Mouse (Mus musculus) cerebellum, adult 2 months (tissue): ENCODE measurements around the gene Pgam5. TPM values are rescaled to one million over a fixed set of nuclear protein-coding genes. Genes with fewer than 3 reads are reported as not detected.

Experiments
- DNase-seq, 2 experiments: peaks; one replicate each; pipeline ENCODE4 v3.0.0; 2021
- H3K27ac ChIP-seq: fragments of 200-500 bp; 2 replicates; pipeline ENCODE4 v1.5.1; 2012; ENCODE audit warnings: low read length, control low read depth, inconsistent platforms; ENCODE audit not compliant: insufficient read depth
- H3K27me3 ChIP-seq: fragments of 200-500 bp; 2 replicates; pipeline ENCODE4 v1.6.1; 2012; ENCODE audit warnings: inconsistent platforms, mild to moderate bottlenecking, low read length, moderate library complexity; ENCODE audit not compliant: control insufficient read depth, insufficient read depth
- H3K4me1 ChIP-seq: fragments of 200-500 bp; 2 replicates; pipeline ENCODE4 v1.6.1; 2011; ENCODE audit warnings: low read length; ENCODE audit not compliant: control insufficient read depth, insufficient read depth
- H3K4me3 ChIP-seq: fragments of 200-500 bp; replicated peaks from 2 replicates; pipeline ENCODE3; 2011; ENCODE audit warnings: mild to moderate bottlenecking, low read depth, low read length, control low read depth; ENCODE audit not compliant: insufficient read depth
- CTCF ChIP-seq: fragments of 200-500 bp; IDR thresholded peaks from 2 replicates; pipeline ENCODE4 v1.5.1; 2011; ENCODE audit warnings: low read depth, mild to moderate bottlenecking, control low read depth, low read length, moderate library complexity, borderline replicate concordance; ENCODE audit not compliant: insufficient read depth
- POLR2A ChIP-seq: fragments of 200-500 bp; IDR thresholded peaks from 2 replicates; pipeline ENCODE4 v1.6.1; 2011; ENCODE audit warnings: low read length, control low read depth, borderline replicate concordance; ENCODE audit not compliant: insufficient read depth
- WGBS: fragments of 180-500 bp; shearing (Covaris S2); methylation state at CpG from one replicate; pipeline ENCODE4 v1.1.7; 2018; 5-methylcytosine and 5-hydroxymethylcytosine counted together
- polyA plus RNA-seq: library from polyadenylated mRNA; depleted of rRNA; stranded (reverse); fragments of >200 nt; gene quantifications from 2 replicates; pipeline ENCODE4 v1.2.3, GENCODE M21; 2012

Pgam5 gene
- polyA plus RNA-seq, 1 experiment: 39.7 TPM

GRCm38 (mm10) chr5:110274147-110274546 is 4.4 kb upstream of the Pgam5 start:
- Histone ChIP-seq H3K4me1 (no peaks in the 10 kb centered on the region), H3K27ac (no peak overlapping the region), H3K27me3 (no peaks in the 10 kb centered on the region), H3K4me3 (no peak overlapping the region)
- DNase-seq: no peak
- TF ChIP-seq CTCF (no peak), POLR2A (no peak)
- WGBS: 78% methylated on average over 4 of the region's 4 CpGs

GRCm38 (mm10) chr5:110270242-110270641 is 529 bp upstream of the Pgam5 start:
- 92% methylated on average over 6 of the region's 6 CpGs for WGBS
- DNase-seq: peak in 1 of 2 experiments; percentile 19
- Histone ChIP-seq H3K27ac (no peak overlapping the region), H3K4me3 (no peak overlapping the region), H3K27me3 (no peaks in the 10 kb centered on the region), H3K4me1 (peaks cover 7% of the 10 kb centered on the region; the same call in 1 of the 2 replicates)
- TF ChIP-seq CTCF (no peak), POLR2A (no peak)

- WGBS: 94% methylated on average over 4 of the region's 4 CpGs
- DNase-seq: no peak
- Histone ChIP-seq H3K27ac (no peak overlapping the region), H3K4me1 (peaks cover 7% of the 10 kb centered on the region; the same call in 1 of the 2 replicates), H3K4me3 (no peak overlapping the region), H3K27me3 (no peaks in the 10 kb centered on the region)
- no peak for TF ChIP-seq POLR2A
- no peak for TF ChIP-seq CTCF
These were observed 2.8 kb downstream of the Pgam5 start for GRCm38 (mm10) chr5:110266941-110267340.

- H3K4me1 ChIP-seq: no peaks in the 10 kb centered on the region
- WGBS: 87% methylated on average over 2 of the region's 2 CpGs
- no peak overlapping the region for H3K27ac ChIP-seq
- no peaks in the 10 kb centered on the region for H3K27me3 ChIP-seq
- no peak for DNase-seq
- H3K4me3 ChIP-seq: no peak overlapping the region
- TF ChIP-seq CTCF (no peak), POLR2A (no peak)
These were observed 25.6 kb downstream of the Pgam5 start for GRCm38 (mm10) chr5:110244091-110244490.

- Histone ChIP-seq H3K27me3 (no peaks in the 10 kb centered on the region), H3K4me3 (peak overlapping the region; percentile 27), H3K27ac (no peak overlapping the region), H3K4me1 (peaks cover 10% of the 10 kb centered on the region)
- TF ChIP-seq POLR2A (no peak), CTCF (no peak)
- no peak for DNase-seq
- 85% methylated on average over 6 of the region's 6 CpGs for WGBS
These were observed 37.4 kb downstream of the Pgam5 start for GRCm38 (mm10) chr5:110232346-110232745.

GRCm38 (mm10) chr5:110231638-110232037 is 38.1 kb downstream of the Pgam5 start:
- Histone ChIP-seq H3K4me1 (peaks cover 10% of the 10 kb centered on the region), H3K27me3 (no peaks in the 10 kb centered on the region), H3K4me3 (peak overlapping the region; percentile 93), H3K27ac (no peak overlapping the region)
- 36% methylated on average over 13 of the region's 13 CpGs for WGBS
- TF ChIP-seq CTCF (no peak), POLR2A (no peak)
- no peak for DNase-seq

- WGBS: under 1% methylated on average over 81 of the region's 81 CpGs
- peak within 1 kb of the TSS; percentile 93 for H3K4me3 ChIP-seq
- H3K27ac ChIP-seq: peak within 1 kb of the TSS; percentile 96
These were observed 38.8 kb downstream of the Pgam5 start, which contains the start of gene Ankle2 for GRCm38 (mm10) chr5:110230780-110231461. Ankle2 (plus strand) TSS chr5:110231004.

GRCm38 (mm10) chr5:110230401-110230779 is 39.3 kb downstream of the Pgam5 start:
- DNase-seq: no peak
- Histone ChIP-seq H3K4me3 (peak overlapping the region; percentile 93), H3K27ac (peak overlapping the region; percentile 96), H3K27me3 (no peaks in the 10 kb centered on the region), H3K4me1 (peaks cover 10% of the 10 kb centered on the region)
- TF ChIP-seq POLR2A (no peak), CTCF (no peak)
- WGBS: 1% methylated on average over 8 of the region's 8 CpGs

More at GRCm38 (mm10) chr5:110230780-110231461, 38.8 kb downstream of the Pgam5 start, which contains the start of gene Ankle2:
- no peaks in the 10 kb centered on the region for H3K27me3 ChIP-seq
- peak; percentile 91 to 95 for DNase-seq
- TF ChIP-seq POLR2A (peak; percentile 89), CTCF (no peak)
- H3K4me1 ChIP-seq: peaks cover 10% of the 10 kb centered on the region

- Histone ChIP-seq H3K27me3 (no peaks in the 10 kb centered on the region), H3K4me3 (no peak overlapping the region), H3K4me1 (peaks cover 3% of the 10 kb centered on the region; the same call in 1 of the 2 replicates), H3K27ac (no peak overlapping the region)
- no peak for DNase-seq
- no peak for TF ChIP-seq CTCF
- no peak for TF ChIP-seq POLR2A
- 55% methylated on average over 1 of the region's 1 CpGs for WGBS
These were observed 42.3 kb downstream of the Pgam5 start for GRCm38 (mm10) chr5:110227336-110227883.
